Mouse (Mus musculus) CH12.LX (cell line): ENCODE measurements around the gene Ablim1. TPM values are rescaled to one million over a fixed set of nuclear protein-coding genes. Genes with fewer than 3 reads are reported as not detected.

ENCODE experiments used
- DNase-seq: peaks from one replicate; pipeline ENCODE4 v3.0.0-alpha.2; 2013; ENCODE audit errors: extremely low read depth
- H3K27ac ChIP-seq: 2 replicates; pipeline ENCODE4 v1.5.1; 2012; ENCODE audit warnings: low read depth, mild to moderate bottlenecking, control low read depth, moderate library complexity; ENCODE audit not compliant: insufficient read depth
- H3K27me3 ChIP-seq: replicated peaks from 2 replicates; pipeline ENCODE3; 2012; ENCODE audit warnings: inconsistent platforms
- H3K36me3 ChIP-seq, 2 experiments: replicated peaks in 1 of 2; 2 replicates each; pipeline versions ENCODE3 to v1.6.1; 2012; ENCODE audit warnings: inconsistent platforms in 1 of 2, low read length in 1 of 2, mild to moderate bottlenecking in 1 of 2, mixed read lengths in 1 of 2, moderate library complexity in 1 of 2; ENCODE audit not compliant: control insufficient read depth in 1 of 2, insufficient read depth in 1 of 2
- H3K4me1 ChIP-seq, 2 experiments: 2 replicates each; pipeline ENCODE4 v1.6.1; 2012; ENCODE audit warnings: inconsistent platforms in 1 of 2, moderate library complexity in 1 of 2; ENCODE audit not compliant: insufficient read depth in 2 of 2, control insufficient read depth in 1 of 2
- H3K4me2 ChIP-seq: 2 replicates; pipeline ENCODE4 v1.6.1; 2012; ENCODE audit warnings: low read depth, mild to moderate bottlenecking, control low read depth; ENCODE audit not compliant: poor library complexity, insufficient read depth, severe bottlenecking
- H3K4me3 ChIP-seq, 3 experiments: fragments of 150-350 bp in 1 of 3; sonication (generic) in 1 of 3; replicated peaks in 1 of 3; 2 replicates each; pipeline versions ENCODE3 to v1.5.1; 2011 to 2012; ENCODE audit warnings: low read depth in 2 of 3, low read length in 2 of 3, mild to moderate bottlenecking in 2 of 3, moderate library complexity in 2 of 3, control low read depth in 1 of 3, improper control_type of control experiment in 1 of 3, inconsistent platforms in 1 of 3, mixed read lengths in 1 of 3; ENCODE audit not compliant: poor library complexity in 1 of 3
- H3K79me2 ChIP-seq: replicated peaks from 2 replicates; pipeline ENCODE4 v1.6.1; 2012; ENCODE audit warnings: mild to moderate bottlenecking, moderate library complexity; ENCODE audit not compliant: control insufficient read depth, poor library complexity, insufficient read depth, severe bottlenecking; ENCODE audit errors: extremely low read depth
- H3K9ac ChIP-seq: 2 replicates; pipeline ENCODE4 v1.6.1; 2012; ENCODE audit warnings: low read depth, mild to moderate bottlenecking, control low read depth, moderate library complexity; ENCODE audit not compliant: insufficient read depth
- H3K9me3 ChIP-seq: replicated peaks from 2 replicates; pipeline ENCODE3; 2012; ENCODE audit warnings: low read length, inconsistent platforms, mixed read lengths
- BHLHE40 ChIP-seq: IDR thresholded peaks from 2 replicates; pipeline ENCODE4 v1.6.1; 2011; ENCODE audit warnings: mild to moderate bottlenecking, low read depth, low read length, improper control_type of control experiment
- CHD1 ChIP-seq: IDR thresholded peaks from 2 replicates; pipeline ENCODE4 v1.6.1; 2012; ENCODE audit warnings: low read depth, low read length, improper control_type of control experiment, inconsistent platforms
- CTCF ChIP-seq, 2 experiments: IDR thresholded peaks in 1 of 2; conservative IDR thresholded peaks in 1 of 2; 2 replicates each; pipeline ENCODE4 v1.5.1; 2011 to 2012; ENCODE audit warnings: low read depth in 2 of 2, low read length in 2 of 2, improper control_type of control experiment in 1 of 2, inconsistent platforms in 1 of 2, mild to moderate bottlenecking in 1 of 2, moderate library complexity in 1 of 2
- EP300 ChIP-seq: IDR thresholded peaks from 2 replicates; pipeline ENCODE4 v1.6.1; 2011; ENCODE audit warnings: low read length, improper control_type of control experiment
- GABPA ChIP-seq: IDR thresholded peaks from 2 replicates; pipeline ENCODE4 v1.6.1; 2012; ENCODE audit warnings: low read depth, low read length, improper control_type of control experiment, inconsistent platforms; ENCODE audit not compliant: insufficient replicate concordance
- HCFC1 ChIP-seq: IDR thresholded peaks from 2 replicates; pipeline ENCODE4 v1.6.1; 2012; ENCODE audit warnings: low read depth, mild to moderate bottlenecking, inconsistent platforms, low read length, improper control_type of control experiment
- JUND ChIP-seq: conservative IDR thresholded peaks from 2 replicates; pipeline ENCODE4 v1.6.1; 2011; ENCODE audit warnings: low read depth, low read length, improper control_type of control experiment
- MAFK ChIP-seq: IDR thresholded peaks from 2 replicates; pipeline ENCODE4 v1.6.1; 2011; ENCODE audit warnings: low read length, improper control_type of control experiment; ENCODE audit not compliant: insufficient replicate concordance
- MAX ChIP-seq: IDR thresholded peaks from 2 replicates; pipeline ENCODE4 v1.6.1; 2011; ENCODE audit warnings: low read length, improper control_type of control experiment
- MAZ ChIP-seq: IDR thresholded peaks from 2 replicates; pipeline ENCODE4 v1.6.1; 2012; ENCODE audit warnings: low read depth, mild to moderate bottlenecking, inconsistent platforms, low read length, improper control_type of control experiment, moderate library complexity
- MYC ChIP-seq: IDR thresholded peaks from 2 replicates; pipeline ENCODE4 v1.6.1; 2011; ENCODE audit warnings: low read depth, mild to moderate bottlenecking, improper control_type of control experiment, low read length
- POLR2A ChIP-seq: IDR thresholded peaks from 2 replicates; pipeline ENCODE4 v1.6.1; 2011; ENCODE audit warnings: low read depth, mild to moderate bottlenecking, improper control_type of control experiment, low read length
- SIN3A ChIP-seq: IDR thresholded peaks from 2 replicates; pipeline ENCODE4 v1.6.1; 2012; ENCODE audit warnings: low read length, improper control_type of control experiment, inconsistent platforms
- TBP ChIP-seq: conservative IDR thresholded peaks from 2 replicates; pipeline ENCODE4 v1.6.1; 2011; ENCODE audit warnings: low read depth, low read length, improper control_type of control experiment
- UBTF ChIP-seq: IDR thresholded peaks from 2 replicates; pipeline ENCODE4 v1.6.1; 2012; ENCODE audit warnings: low read depth, mild to moderate bottlenecking, inconsistent platforms, low read length, improper control_type of control experiment, moderate library complexity
- USF2 ChIP-seq: conservative IDR thresholded peaks from 2 replicates; pipeline ENCODE4 v1.6.1; 2011; ENCODE audit warnings: low read depth, low read length, improper control_type of control experiment
- ZC3H11A ChIP-seq: IDR thresholded peaks from 2 replicates; pipeline ENCODE4 v1.6.1; 2012; ENCODE audit warnings: low read depth, mild to moderate bottlenecking, inconsistent platforms, low read length, improper control_type of control experiment
- ZNF384 ChIP-seq: IDR thresholded peaks from 2 replicates; pipeline ENCODE4 v1.6.1; 2012; ENCODE audit warnings: low read depth, low read length, improper control_type of control experiment, inconsistent platforms
- dilution Hi-C: fragments of 300-500 bp; cut with MboI; formaldehyde crosslinking; loops from 2 replicates; pipeline ENCODE4 v1.14.3; 2020; ENCODE audit warnings: low sequenced_read_pairs; ENCODE audit not compliant: extremely low pct_unique_long_range_greater_than_20kb, extremely low pct_ligation_motif_present
- in situ Hi-C: fragments of 300-500 bp; cut with MboI; formaldehyde crosslinking; loops from 3 replicates; pipeline ENCODE4 v1.14.3; 2019; ENCODE audit warnings: low sequenced_read_pairs, low pct_ligation_motif_present, low pct_unique_long_range_greater_than_20kb, mixed read lengths
- polyA plus RNA-seq: library from polyadenylated mRNA; unstranded; fragments of >175 nt; gene quantifications from 2 replicates; pipeline ENCODE4 v1.2.1, GENCODE M21; 2012; ENCODE audit warnings: low read depth; ENCODE audit not compliant: insufficient read length
- total RNA-seq, 2 experiments: library from RNA; depleted of rRNA; stranded (reverse); fragments of 300-350 nt in 1 of 2; fragments of >200 nt in 1 of 2; gene quantifications; 2 replicates each; pipeline ENCODE4 v1.2.3; 2012 to 2014

Gene Ablim1
- total and polyA plus RNA-seq, 3 experiments, result 0.85 to 2.4 (median 2.0) TPM

DNA sequence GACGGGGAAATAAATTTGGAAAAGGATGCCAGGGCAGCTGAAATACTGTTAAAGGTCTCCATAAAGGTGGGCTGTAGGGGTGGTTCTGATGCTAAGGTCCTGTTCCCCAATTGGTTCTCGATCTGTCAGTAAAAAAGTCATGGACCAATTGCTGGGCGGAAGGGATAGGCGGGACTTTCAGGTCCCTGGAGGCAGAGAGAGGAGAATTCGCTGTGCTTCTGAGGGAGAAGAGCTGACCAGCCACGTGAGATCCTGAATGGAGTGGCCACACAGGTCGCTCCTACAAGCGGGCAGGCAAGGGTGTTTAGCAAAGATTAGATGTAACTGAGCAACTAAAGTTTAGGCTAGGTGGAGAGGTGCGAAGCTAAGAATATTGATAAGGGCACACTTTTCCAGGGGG is 19.2 kb downstream of the Ablim1 start:
- TF ChIP-seq POLR2A, result no peak
- no peak for TF ChIP-seq GABPA
- TF ChIP-seq MAZ, result no peak
- no peak for TF ChIP-seq CTCF (conservative IDR thresholded peaks at IDR 0.05 in 1 of 2, IDR thresholded peaks at IDR 0.05 in 1 of 2; ENCODE audit: low read depth in 2 of 2, low read length in 2 of 2)
- dilution Hi-C loops, result no loop called here
- Histone ChIP-seq H3K4me1 (peaks cover 3% of the 10 kb centered on the region in 2 experiments; a peak in 2 of 4 replicates), H3K4me3 (no peak overlapping the region), H3K9ac (no peak overlapping the region), H3K79me2 (no peaks in the 10 kb centered on the region), H3K4me2 (no peak overlapping the region), H3K36me3 (no peaks in the 10 kb centered on the region), H3K9me3 (no peaks in the 10 kb centered on the region), H3K27me3 (no peaks in the 10 kb centered on the region), H3K27ac (no peak overlapping the region)
- in situ Hi-C loops, result no loop called here
- DNase-seq, result no peak

DNA sequence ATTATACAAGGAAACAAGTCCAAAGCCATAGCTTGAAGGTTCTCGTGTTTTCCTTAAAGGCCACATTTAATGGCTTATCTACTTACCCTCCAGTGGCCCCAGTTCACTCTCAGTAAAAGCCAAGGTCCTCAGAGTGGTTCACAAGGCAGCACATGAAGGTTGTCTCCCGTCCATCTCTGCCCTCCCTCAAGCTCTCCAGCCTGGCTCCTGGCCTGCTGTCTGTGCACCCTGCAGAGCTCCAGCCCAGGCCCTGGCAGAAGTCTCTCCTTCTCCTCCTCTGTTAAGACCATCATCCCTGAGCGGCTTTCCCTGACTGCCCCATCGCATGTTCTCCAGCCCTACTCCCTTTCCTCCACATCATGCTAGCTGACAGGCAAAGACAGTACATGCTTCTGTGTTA is 20.4 kb downstream of the Ablim1 start:
- DNase-seq, result no peak
- Histone ChIP-seq H3K9me3 (no peaks in the 10 kb centered on the region), H3K4me1 (peaks cover 0 to 3% of the 10 kb centered on the region in 2 experiments; a peak in 1 of 4 replicates), H3K36me3 (no peaks in the 10 kb centered on the region), H3K79me2 (no peaks in the 10 kb centered on the region), H3K9ac (no peak overlapping the region), H3K4me2 (no peak overlapping the region), H3K27me3 (no peaks in the 10 kb centered on the region), H3K27ac (no peak overlapping the region), H3K4me3 (no peak overlapping the region)
- dilution Hi-C loops, result no loop called here
- no peak for TF ChIP-seq MYC
- TF ChIP-seq EP300, result no peak
- TF ChIP-seq MAX, result no peak
- no peak for TF ChIP-seq SIN3A
- no peak for TF ChIP-seq CHD1
- in situ Hi-C loops, result no loop called here

DNA sequence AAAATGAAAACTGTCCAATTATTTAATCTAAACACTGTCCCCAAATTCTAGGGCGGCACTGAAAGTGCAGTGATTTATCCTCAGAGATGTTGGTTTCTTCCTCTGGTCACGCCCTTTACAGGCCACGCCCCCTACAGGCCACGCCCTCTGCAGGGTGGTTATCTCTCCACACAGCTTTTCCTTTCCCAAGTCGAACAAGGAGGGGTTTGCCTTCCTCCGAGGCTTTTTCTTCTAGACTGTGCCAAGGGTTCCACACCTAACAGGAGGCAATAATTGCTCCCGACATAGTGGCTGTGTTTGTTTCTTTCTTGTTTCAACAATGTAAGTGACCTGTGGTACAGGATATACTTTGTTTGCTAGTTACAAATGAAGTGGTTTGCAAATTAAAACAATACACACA is 21.0 kb downstream of the Ablim1 start:
- dilution Hi-C loops, result no loop called here
- H3K4me1 ChIP-seq, result 0 out of 4 replicates have a peak, but pooled peaks cover 0 to under 1% of the 10 kb centered on the region in 2 experiments
- H3K36me3 ChIP-seq, result no peaks in the 10 kb centered on the region
- no peaks in the 10 kb centered on the region for H3K9me3 ChIP-seq
- H3K9ac ChIP-seq, result no peak overlapping the region
- no peak overlapping the region for H3K4me2 ChIP-seq
- DNase-seq, result peak; percentile 27
- no peaks in the 10 kb centered on the region for H3K79me2 ChIP-seq
- no peaks in the 10 kb centered on the region for H3K27me3 ChIP-seq
- no peak overlapping the region for H3K27ac ChIP-seq
- in situ Hi-C loops, result no loop called here
- H3K4me3 ChIP-seq, result no peak overlapping the region
- TF ChIP-seq MAFK, result no peak
- no peak for TF ChIP-seq USF2
- no peak for TF ChIP-seq UBTF
- no peak for TF ChIP-seq POLR2A
- TF ChIP-seq HCFC1, result no peak
- no peak for TF ChIP-seq BHLHE40
- TF ChIP-seq ZC3H11A, result no peak
- TF ChIP-seq ZNF384, result no peak
- TF ChIP-seq MYC, result no peak
- TF ChIP-seq TBP, result no peak
- TF ChIP-seq JUND, result no peak
- no peak for TF ChIP-seq CTCF (conservative IDR thresholded peaks at IDR 0.05 in 1 of 2, IDR thresholded peaks at IDR 0.05 in 1 of 2; ENCODE audit: low read depth in 2 of 2, low read length in 2 of 2)
